Mouse (Mus musculus): ENCODE results near the gene Lce1f. TPM values are rescaled to one million over a fixed set of nuclear protein-coding genes. Genes with fewer than 3 reads are reported as not detected.

Lce1f gene
- polyA plus RNA-seq (2012; rRNA removed; ENCODE audit: low replicate concordance): not detected in 2 replicates

GRCm38 (mm10) chr3:92720250-92720649, at the start of gene Lce1f:
Lce1f (minus strand) TSS chr3:92720350.

DNA sequence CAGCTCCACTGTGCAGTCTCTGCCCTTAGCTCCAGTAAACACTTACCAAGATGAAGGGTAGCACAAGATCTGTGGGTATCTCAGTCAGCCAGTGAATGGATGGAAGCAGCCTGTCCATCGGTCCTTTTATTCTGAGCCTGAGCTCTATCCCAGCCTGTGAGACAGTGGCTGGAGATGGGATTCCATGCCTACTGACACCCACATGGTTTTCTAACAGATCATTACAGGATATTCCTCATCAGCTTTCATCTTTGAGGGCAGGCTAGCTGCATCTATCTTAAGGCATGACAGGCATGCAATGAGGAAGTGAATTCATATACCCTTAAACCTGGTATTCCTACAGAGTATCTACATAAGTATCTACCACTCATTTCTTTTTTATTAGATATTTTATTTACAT, 44.8 kb upstream of the Lce1f start, which contains the start of gene Lce1h:
Gene Lce1h, minus strand, starts transcription at position 101 of the 400 bp plus-strand sequence.

DNA sequence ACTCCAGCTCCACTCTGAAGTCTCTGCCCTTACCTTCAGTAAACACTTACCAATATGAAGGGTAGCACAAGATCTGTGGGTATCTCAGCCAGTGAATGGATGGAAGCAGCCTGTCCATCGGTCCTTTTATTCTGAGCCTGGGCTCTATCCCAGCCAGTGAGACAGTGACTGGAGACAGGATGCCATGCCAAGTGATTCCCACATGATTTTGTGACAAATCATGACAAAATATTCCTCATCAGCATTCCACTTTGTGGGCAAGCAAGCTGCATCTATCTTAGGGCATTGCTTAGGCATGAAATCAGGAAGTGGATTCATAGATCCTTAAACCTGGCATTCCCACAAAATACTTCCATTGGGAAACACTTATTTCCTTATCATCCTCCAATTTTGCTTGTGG, 32.1 kb upstream of the Lce1f start, which contains the start of gene Lce1g:
Gene Lce1g, minus strand, starts transcription at position 101 of the 400 bp plus-strand sequence.

DNA sequence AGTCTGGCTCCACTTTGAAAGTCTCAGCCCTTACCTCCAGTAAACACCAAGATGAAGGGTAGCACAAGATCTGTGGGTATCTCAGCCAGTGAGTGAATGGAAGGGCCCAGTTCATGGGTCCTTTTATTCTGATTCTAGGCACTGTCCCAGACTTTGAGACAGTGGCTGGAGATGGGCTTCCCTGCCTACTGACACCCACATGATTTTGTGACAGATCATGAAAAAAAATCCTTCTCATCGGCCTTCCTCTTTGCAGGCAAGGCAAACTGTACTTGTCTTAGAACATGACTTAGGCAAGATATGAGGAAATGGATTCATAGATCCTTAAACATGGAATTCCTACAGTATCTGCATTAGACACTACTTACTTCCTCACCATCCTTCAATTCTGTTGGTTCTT, 18.8 kb upstream of the Lce1f start, which contains the start of gene Gm38119:
Gene Gm38119, minus strand, starts transcription at position 101 of the 400 bp plus-strand sequence.

GRCm38 (mm10) chr3:92708974-92709373, 11.2 kb downstream of the Lce1f start, which contains the start of gene Lce1e:
Lce1e (minus strand) TSS chr3:92709074.

GRCm38 (mm10) chr3:92687110-92687509, 33.0 kb downstream of the Lce1f start, which contains the start of gene Lce1d:
Lce1d (minus strand) TSS chr3:92687210.

GRCm38 (mm10) chr3:92678947-92679346, 41.2 kb downstream of the Lce1f start, which contains the start of gene Lce1c:
Lce1c (plus strand) TSS chr3:92679247.

DNA sequence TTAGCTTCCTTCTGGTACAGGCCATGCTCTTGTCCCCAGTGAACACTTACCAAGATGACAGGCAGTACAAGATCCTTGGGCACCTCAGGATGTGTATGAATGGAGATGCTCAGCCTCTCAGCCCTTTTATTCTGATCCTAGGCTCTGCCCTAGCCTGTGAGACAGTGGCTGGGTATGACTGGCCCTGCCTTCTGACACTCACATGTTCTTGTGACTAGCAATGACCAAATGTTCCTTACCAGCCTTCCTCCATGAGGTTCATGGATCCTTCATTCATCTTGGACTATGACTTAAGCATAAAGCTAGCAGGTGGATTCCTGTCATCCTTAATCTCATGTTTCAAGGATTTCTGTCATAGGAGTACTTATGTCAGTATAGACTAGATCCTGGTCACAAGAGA, 49.9 kb downstream of the Lce1f start, which contains the start of gene Lce1a2:
Gene Lce1a2, minus strand, starts transcription at position 101 of the 400 bp plus-strand sequence.

Other genes with a start within 250 kb of the Lce1f start
- 0.37 and 22.2 TPM in 2 replicates for gene Sprr1a, start 234.5 kb downstream of the Lce1f start, polyA plus RNA-seq (2012; rRNA removed; ENCODE audit: low replicate concordance)
- not detected in 2 replicates for gene Sprr4, start 219.9 kb downstream of the Lce1f start, polyA plus RNA-seq (2012; rRNA removed; ENCODE audit: low replicate concordance)
- gene 2310046K23Rik, start 185.8 kb downstream of the Lce1f start, polyA plus RNA-seq (2012; rRNA removed; ENCODE audit: low replicate concordance): not detected in 2 replicates
- gene Ivl, start 146.6 kb downstream of the Lce1f start, polyA plus RNA-seq (2012; rRNA removed; ENCODE audit: low replicate concordance): 0.31 TPM in 1 of 2 replicates, not detected in the other
- gene Smcp, start 131.4 kb downstream of the Lce1f start, polyA plus RNA-seq (2012; rRNA removed; ENCODE audit: low replicate concordance): not detected in 2 replicates
- gene 2210017I01Rik, start 112.9 kb downstream of the Lce1f start, polyA plus RNA-seq (2012; rRNA removed; ENCODE audit: low replicate concordance): not detected in 2 replicates
- gene Lce6a, start 98.7 kb downstream of the Lce1f start, polyA plus RNA-seq (2012; rRNA removed; ENCODE audit: low replicate concordance): not detected in 2 replicates
- not detected in 2 replicates for gene Lce1a1, start 72.0 kb downstream of the Lce1f start, polyA plus RNA-seq (2012; rRNA removed; ENCODE audit: low replicate concordance)
- not detected in 2 replicates for gene Lce1b, start 63.4 kb downstream of the Lce1f start, polyA plus RNA-seq (2012; rRNA removed; ENCODE audit: low replicate concordance)
- not detected in 2 replicates for gene Lce1a2, start 50.0 kb downstream of the Lce1f start, polyA plus RNA-seq (2012; rRNA removed; ENCODE audit: low replicate concordance)
- not detected in 2 replicates for gene Lce1c, start 41.1 kb downstream of the Lce1f start, polyA plus RNA-seq (2012; rRNA removed; ENCODE audit: low replicate concordance)
- gene Lce1d, start 33.1 kb downstream of the Lce1f start, polyA plus RNA-seq (2012; rRNA removed; ENCODE audit: low replicate concordance): not detected in 2 replicates
- gene Lce1e, start 11.3 kb downstream of the Lce1f start, polyA plus RNA-seq (2012; rRNA removed; ENCODE audit: low replicate concordance): not detected in 2 replicates
- not detected in 2 replicates for gene Gm38119, start 18.7 kb upstream of the Lce1f start, polyA plus RNA-seq (2012; rRNA removed; ENCODE audit: low replicate concordance)
- gene Lce1g, start 32.0 kb upstream of the Lce1f start, polyA plus RNA-seq (2012; rRNA removed; ENCODE audit: low replicate concordance): not detected in 2 replicates
- not detected in 2 replicates for gene Lce1h, start 44.7 kb upstream of the Lce1f start, polyA plus RNA-seq (2012; rRNA removed; ENCODE audit: low replicate concordance)
- not detected in 2 replicates for gene Lce1i, start 58.5 kb upstream of the Lce1f start, polyA plus RNA-seq (2012; rRNA removed; ENCODE audit: low replicate concordance)
- gene Lce1j, start 70.2 kb upstream of the Lce1f start, polyA plus RNA-seq (2012; rRNA removed; ENCODE audit: low replicate concordance): not detected in 2 replicates
- not detected in 2 replicates for gene Lce1k, start 87.5 kb upstream of the Lce1f start, polyA plus RNA-seq (2012; rRNA removed; ENCODE audit: low replicate concordance)
- not detected in 2 replicates for gene Kprp, start 106.9 kb upstream of the Lce1f start, polyA plus RNA-seq (2012; rRNA removed; ENCODE audit: low replicate concordance)
- not detected in 2 replicates for gene Lce1l, start 130.9 kb upstream of the Lce1f start, polyA plus RNA-seq (2012; rRNA removed; ENCODE audit: low replicate concordance)
- gene 2310050C09Rik, start 149.9 kb upstream of the Lce1f start, polyA plus RNA-seq (2012; rRNA removed; ENCODE audit: low replicate concordance): not detected in 2 replicates
- gene Lce3a, start 205.9 kb upstream of the Lce1f start, polyA plus RNA-seq (2012; rRNA removed; ENCODE audit: low replicate concordance): not detected in 2 replicates
- not detected in 2 replicates for gene Lce3b, start 212.6 kb upstream of the Lce1f start, polyA plus RNA-seq (2012; rRNA removed; ENCODE audit: low replicate concordance)
- 0.27 TPM in 1 of 2 replicates, not detected in the other for gene Lce3c, start 224.1 kb upstream of the Lce1f start, polyA plus RNA-seq (2012; rRNA removed; ENCODE audit: low replicate concordance)
- not detected in 2 replicates for gene Lce3d, start 237.0 kb upstream of the Lce1f start, polyA plus RNA-seq (2012; rRNA removed; ENCODE audit: low replicate concordance)
- gene Lce3e, start 246.7 kb upstream of the Lce1f start, polyA plus RNA-seq (2012; rRNA removed; ENCODE audit: low replicate concordance): not detected in 2 replicates

Measured in subcutaneous adipose tissue, adult 2 months (tissue).